Mouse (Mus musculus) E14TG2a.4 (cell line): ENCODE measurements around the gene Rab23.

Experiments
- H3K27me3 ChIP-seq: 2 replicates; pipeline ENCODE4 v1.6.1; 2014; ENCODE audit warnings: low read length, control low read depth; ENCODE audit not compliant: insufficient read depth
- H3K36me3 ChIP-seq: 2 replicates; pipeline ENCODE4 v1.6.1; 2014; ENCODE audit warnings: low read length, control low read depth; ENCODE audit not compliant: insufficient read depth
- H3K4me1 ChIP-seq: replicated peaks from 2 replicates; pipeline ENCODE4 v1.6.1; 2014; ENCODE audit warnings: low read depth, low read length, control low read depth
- H3K4me3 ChIP-seq: replicated peaks from 2 replicates; pipeline ENCODE4 v1.5.1; 2014; ENCODE audit warnings: mild to moderate bottlenecking, low read length
- H3K9me3 ChIP-seq: 2 replicates; pipeline ENCODE4 v1.6.1; 2014; ENCODE audit warnings: low read length, control low read depth
- CTCF ChIP-seq: conservative IDR thresholded peaks from 2 replicates; pipeline ENCODE4 v1.5.1; 2014; ENCODE audit warnings: low read length
- NANOG ChIP-seq: IDR thresholded peaks from 2 replicates; pipeline ENCODE4 v1.6.1; 2014; ENCODE audit warnings: borderline replicate concordance, low read length, mixed read lengths
- POU5F1 ChIP-seq: IDR thresholded peaks from 2 replicates; pipeline ENCODE4 v1.6.1; 2014; ENCODE audit warnings: low read length, borderline replicate concordance

The Rab23 gene

DNA sequence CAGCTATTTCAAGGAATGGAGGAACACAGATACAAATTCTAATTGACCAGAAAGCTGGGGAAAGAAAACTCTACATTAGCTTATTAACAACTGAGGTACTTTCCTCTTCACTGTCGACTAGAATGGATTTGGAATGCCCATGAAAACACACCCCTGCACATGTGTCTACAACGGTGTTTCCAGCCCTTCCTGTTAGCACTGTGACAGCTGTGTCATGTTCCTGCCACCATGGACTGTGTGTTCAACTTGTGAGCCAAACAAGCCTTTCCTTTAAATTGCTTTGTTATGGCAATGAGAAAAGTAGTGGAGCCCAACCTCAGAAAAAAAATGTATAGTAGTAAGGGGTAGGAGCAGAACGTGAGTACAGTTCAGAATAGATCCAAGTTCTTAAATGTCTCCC is 68.8 kb downstream of the Rab23 start:
- no peaks in the 10 kb centered on the region for H3K9me3 ChIP-seq
- peaks cover 24% of the 10 kb centered on the region for H3K36me3 ChIP-seq
- TF ChIP-seq NANOG (no peak), POU5F1 (no peak), CTCF (no peak)
- H3K4me3 ChIP-seq, result no peak overlapping the region
- H3K27me3 ChIP-seq, result no peaks in the 10 kb centered on the region
- H3K4me1 ChIP-seq, result peaks cover 24% of the 10 kb centered on the region
